Mouse (Mus musculus): ENCODE data around the gene Rnf114.

The Rnf114 gene

DNA sequence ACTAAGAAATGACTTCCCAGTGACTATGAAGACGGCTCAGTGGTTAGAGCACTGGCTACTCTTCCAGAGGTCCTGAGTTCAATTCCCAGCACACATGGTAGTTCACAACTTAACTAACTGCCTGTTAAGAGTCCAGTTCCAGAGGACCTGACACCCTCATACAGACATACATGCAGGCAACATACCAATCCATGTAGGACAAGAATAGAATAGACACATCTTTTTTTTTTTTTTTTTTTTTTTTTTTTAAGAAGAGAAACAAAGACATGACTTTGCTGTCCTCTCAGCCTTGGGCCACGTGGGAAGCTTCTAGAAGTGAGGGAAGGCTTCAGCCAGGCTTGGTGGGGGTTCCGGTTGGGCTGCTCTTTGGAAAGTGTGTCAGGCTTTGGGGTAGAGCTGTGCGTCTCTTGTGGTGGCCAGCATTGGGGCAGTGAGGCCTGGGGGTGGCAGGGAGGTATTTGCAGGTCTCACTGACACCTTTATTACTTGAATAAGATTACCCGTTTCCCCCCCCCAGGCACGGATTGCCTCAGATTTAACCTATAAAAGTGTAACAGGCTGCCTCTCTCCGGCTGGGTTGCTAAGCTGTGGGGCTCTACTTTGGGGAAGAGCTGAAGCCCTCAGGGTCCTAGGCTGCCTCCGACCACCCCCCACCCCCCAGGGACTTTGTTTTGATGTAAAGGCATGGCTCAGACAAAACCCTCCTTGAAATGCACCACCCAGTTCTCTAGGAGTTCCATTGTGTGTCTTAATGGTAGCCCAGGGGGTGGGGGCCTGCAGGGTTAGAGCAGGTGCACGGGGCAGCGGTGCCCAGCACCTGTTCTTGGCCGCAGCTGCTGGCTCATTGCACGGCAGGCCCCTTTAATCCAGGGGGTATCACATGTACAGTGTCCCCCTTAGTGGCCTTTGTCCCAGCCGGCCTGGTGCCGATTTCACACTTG, 47.4 kb downstream of the Rnf114 start:
- no peak for DNase-seq (ENCODE audit: extremely low spot score)

- no peak for DNase-seq (ENCODE audit: extremely low spot score)
These were observed 48.1 kb downstream of the Rnf114 start for GRCm38 (mm10) chr2:167540477-167541110.

DNA sequence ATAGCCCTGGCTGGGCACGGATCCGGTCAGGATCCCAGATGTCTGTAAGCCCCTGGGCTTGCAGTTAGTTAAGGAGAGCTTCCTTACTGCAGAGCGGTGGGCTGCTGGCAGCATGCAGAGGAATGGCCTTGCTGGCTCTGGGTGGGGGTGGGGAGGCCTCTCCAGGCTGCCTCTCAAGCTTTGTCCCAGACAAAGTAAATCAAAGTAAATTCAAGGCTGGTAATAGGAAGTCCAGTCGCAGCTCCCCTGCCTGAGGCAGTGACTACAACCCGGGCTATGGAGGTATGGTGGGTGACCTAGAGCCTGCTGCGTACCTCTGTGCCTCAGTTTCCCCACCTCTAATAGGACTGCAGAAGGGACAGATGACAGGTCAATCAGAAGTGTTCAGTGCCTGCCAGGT, 48.9 kb downstream of the Rnf114 start:
- no peak for DNase-seq (ENCODE audit: extremely low spot score)

- no peak for DNase-seq (ENCODE audit: extremely low spot score)
These were observed 49.3 kb downstream of the Rnf114 start for GRCm38 (mm10) chr2:167541761-167542160.

GRCm38 (mm10) chr2:167542361-167542760, 49.9 kb downstream of the Rnf114 start:
- no peak for DNase-seq (ENCODE audit: extremely low spot score)

GRCm38 (mm10) chr2:167543121-167544003, 50.9 kb downstream of the Rnf114 start:
- DNase-seq (ENCODE audit: extremely low spot score): peak; percentile 76

GRCm38 (mm10) chr2:167544004-167544356, 51.5 kb downstream of the Rnf114 start:
- peak; percentile 65 for DNase-seq (ENCODE audit: extremely low spot score)

- DNase-seq (ENCODE audit: extremely low spot score): no peak
These were observed 52.0 kb downstream of the Rnf114 start for GRCm38 (mm10) chr2:167544456-167544855.

GRCm38 (mm10) chr2:167546447-167547195, 54.2 kb downstream of the Rnf114 start:
- no peak for DNase-seq (ENCODE audit: extremely low spot score)

DNA sequence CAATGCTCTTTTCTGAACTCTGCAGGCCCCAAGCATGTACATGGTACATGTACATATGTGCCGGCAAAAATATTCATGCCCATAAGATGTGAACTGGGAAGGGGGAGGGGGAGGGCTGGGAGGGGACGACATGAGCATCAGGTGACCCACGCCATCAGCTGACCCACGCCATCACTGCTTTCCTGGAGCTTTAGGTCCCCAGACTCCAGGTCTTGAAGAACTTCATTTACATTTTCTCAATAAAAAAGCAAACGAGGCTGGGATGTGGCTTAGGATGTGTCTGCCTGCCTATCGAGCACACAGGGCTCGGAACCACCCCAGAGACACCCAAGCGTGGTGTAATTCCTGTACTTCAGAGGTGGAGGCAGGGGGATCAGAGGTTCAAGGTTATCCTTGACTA, 55.0 kb downstream of the Rnf114 start:
- DNase-seq (ENCODE audit: extremely low spot score): no peak

- DNase-seq (ENCODE audit: extremely low spot score): no peak
These were observed 56.5 kb downstream of the Rnf114 start for GRCm38 (mm10) chr2:167548961-167549360.

GRCm38 (mm10) chr2:167550341-167550854, 58.0 kb downstream of the Rnf114 start:
- no peak for DNase-seq (ENCODE audit: extremely low spot score)

- DNase-seq (ENCODE audit: extremely low spot score): no peak
These were observed 59.0 kb downstream of the Rnf114 start for GRCm38 (mm10) chr2:167551342-167551920.

GRCm38 (mm10) chr2:167552292-167552691, 59.8 kb downstream of the Rnf114 start:
- no peak for DNase-seq (ENCODE audit: extremely low spot score)

DNA sequence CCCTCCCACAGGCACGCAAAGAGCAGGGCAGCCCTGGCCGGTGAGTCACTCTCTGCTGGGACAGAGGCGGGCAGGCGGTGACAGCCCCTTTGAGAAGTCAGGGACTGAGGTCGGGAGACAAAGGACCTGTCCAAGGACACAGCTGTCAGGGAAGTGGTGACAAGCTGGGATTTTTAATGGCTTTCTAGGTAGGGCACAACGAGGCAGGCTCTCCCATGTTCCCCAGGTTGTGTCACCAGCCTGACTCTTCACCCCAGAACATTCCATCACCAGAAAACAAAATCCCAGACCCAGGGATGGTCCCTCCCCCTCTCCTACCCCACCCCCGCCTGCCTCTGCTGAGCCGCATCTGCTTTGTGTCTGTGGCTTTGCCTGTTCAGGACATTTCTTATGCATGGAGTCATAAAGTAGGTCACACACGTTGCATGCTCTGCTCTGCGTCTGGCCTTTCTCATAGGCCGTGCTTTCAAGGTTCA, 60.5 kb downstream of the Rnf114 start:
- peak; percentile 61 for DNase-seq (ENCODE audit: extremely low spot score)

- no peak for DNase-seq (ENCODE audit: extremely low spot score)
These were observed 63.3 kb downstream of the Rnf114 start for GRCm38 (mm10) chr2:167555766-167556165.

GRCm38 (mm10) chr2:167559413-167559812, 67.0 kb downstream of the Rnf114 start:
- DNase-seq (ENCODE audit: extremely low spot score): no peak

DNA sequence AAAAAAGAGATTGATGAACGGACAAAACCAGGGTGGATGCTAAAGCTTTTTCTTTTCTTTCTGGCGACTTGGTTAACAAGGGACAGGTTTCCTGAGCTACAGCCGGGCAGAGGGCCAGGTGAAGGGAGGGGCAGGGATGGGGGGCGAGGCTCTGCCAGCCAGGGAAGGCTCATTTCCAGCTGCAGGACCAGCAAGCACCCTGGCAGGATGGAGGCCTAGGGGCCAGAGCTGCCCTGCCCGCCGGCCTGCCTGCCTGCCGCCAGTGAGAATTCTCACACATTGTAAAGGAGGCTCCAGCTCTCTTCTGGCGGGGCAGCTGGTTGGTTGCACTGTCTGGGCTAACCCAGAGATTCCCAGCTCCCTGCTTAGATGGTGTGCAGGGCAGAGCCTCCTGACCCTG, 69.7 kb downstream of the Rnf114 start:
- no peak for DNase-seq (ENCODE audit: extremely low spot score)

DNA sequence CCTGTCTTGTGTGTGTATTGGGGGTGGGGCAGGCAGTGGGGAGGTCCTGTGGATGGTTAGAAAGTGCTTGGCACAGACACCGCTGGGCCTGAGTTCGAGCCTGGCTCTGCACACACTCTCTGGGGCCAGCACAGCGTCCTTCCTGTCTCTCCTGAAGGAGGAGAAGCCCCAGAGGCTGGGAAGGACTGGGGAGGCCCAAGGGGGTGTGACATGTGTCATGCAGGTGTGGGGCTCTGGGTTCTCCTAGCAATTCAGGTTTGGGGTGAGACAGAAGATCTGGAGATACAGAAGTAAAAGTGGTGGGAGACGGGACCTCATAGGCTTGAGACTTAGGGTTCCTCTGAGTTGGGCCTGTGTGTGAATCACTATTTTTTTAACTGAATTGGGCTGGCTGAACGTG, 70.6 kb downstream of the Rnf114 start:
- DNase-seq (ENCODE audit: extremely low spot score): no peak

DNA sequence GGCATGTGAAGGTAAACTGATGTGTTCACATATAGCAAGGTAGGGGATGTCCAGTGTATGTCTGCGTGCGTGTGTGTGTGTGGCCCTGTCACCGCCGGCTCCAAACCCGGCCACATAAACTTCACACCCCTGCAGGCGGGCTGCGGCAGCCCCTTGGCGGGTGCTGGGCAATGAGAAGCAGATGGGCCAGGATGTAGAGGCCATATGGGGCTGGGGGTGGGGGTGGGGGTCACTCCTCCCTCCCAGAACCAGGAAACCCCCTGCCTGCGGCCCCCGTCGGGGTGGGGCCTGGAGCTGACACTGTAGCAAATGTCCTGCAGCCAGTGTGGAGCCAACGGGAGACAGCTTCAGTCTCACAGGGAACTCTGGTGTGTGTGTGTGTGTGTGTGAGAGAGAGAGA, 71.3 kb downstream of the Rnf114 start:
- peak; percentile 76 for DNase-seq (ENCODE audit: extremely low spot score)

Measured in embryo, embryonic 9.5 days (tissue).